Mouse (Mus musculus): ENCODE data around the gene Sorbs1. TPM values are rescaled to one million over a fixed set of nuclear protein-coding genes. Genes with fewer than 3 reads are reported as not detected.

Sorbs1 gene
- polyA plus RNA-seq, 1 experiment from 2014 or later, result 24.5 TPM

- no peaks in the 10 kb centered on the region for H3K27me3 ChIP-seq (ENCODE audit: low read depth, poor library complexity, severe bottlenecking)
- H3K27ac ChIP-seq, result no peak overlapping the region
- DNase-seq (ENCODE audit: low spot score), result no peak
- H3K9me3 ChIP-seq (replicated peaks), result no peaks in the 10 kb centered on the region
- WGBS, result 78% methylated on average over 13 of the region's 13 CpGs
- H3K4me1 ChIP-seq, result peaks cover 17% of the 10 kb centered on the region
- no peaks in the 10 kb centered on the region for H3K36me3 ChIP-seq
- no peak overlapping the region for H3K4me3 ChIP-seq
Observed at GRCm38 (mm10) chr19:40510387-40511099, 3.0 kb downstream of the Sorbs1 start.

- H3K4me3 ChIP-seq, result no peak overlapping the region
- no peak overlapping the region for H3K27ac ChIP-seq
- WGBS, result 90% methylated on average over 2 of the region's 2 CpGs
- DNase-seq (ENCODE audit: low spot score), result no peak
- no peaks in the 10 kb centered on the region for H3K9me3 ChIP-seq (replicated peaks)
- peaks cover 17% of the 10 kb centered on the region for H3K4me1 ChIP-seq
- H3K27me3 ChIP-seq (ENCODE audit: low read depth, poor library complexity, severe bottlenecking), result no peaks in the 10 kb centered on the region
- H3K36me3 ChIP-seq, result no peaks in the 10 kb centered on the region
Observed at GRCm38 (mm10) chr19:40509274-40509673, 4.3 kb downstream of the Sorbs1 start.

GRCm38 (mm10) chr19:40508851-40509250 lies 4.7 kb downstream of the Sorbs1 start:
- no peaks in the 10 kb centered on the region for H3K27me3 ChIP-seq (ENCODE audit: low read depth, poor library complexity, severe bottlenecking)
- no peaks in the 10 kb centered on the region for H3K36me3 ChIP-seq
- 55% methylated on average over 2 of the region's 2 CpGs for WGBS
- no peaks in the 10 kb centered on the region for H3K9me3 ChIP-seq (replicated peaks)
- H3K4me3 ChIP-seq, result no peak overlapping the region
- DNase-seq (ENCODE audit: low spot score), result no peak
- H3K4me1 ChIP-seq, result peaks cover 17% of the 10 kb centered on the region
- H3K27ac ChIP-seq, result no peak overlapping the region

DNA sequence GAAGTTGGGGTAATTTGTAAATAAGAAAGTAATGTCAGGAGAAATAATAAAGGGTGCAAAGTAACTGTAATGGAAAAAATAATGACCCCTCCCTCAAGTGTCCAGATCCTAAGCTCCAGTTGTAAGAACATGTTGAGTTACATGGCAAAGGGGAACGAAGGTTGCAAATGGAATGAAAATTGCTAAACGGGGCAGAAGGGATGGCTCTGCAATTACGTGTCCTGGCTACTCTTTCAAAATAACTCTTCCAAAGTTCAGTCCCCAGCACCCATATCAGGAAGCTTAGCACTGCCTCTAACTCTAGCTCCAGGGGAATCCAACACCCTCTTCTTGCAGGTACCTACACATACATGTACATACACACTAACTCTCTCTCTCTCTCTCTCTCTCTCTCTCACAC lies 6.6 kb downstream of the Sorbs1 start:
- DNase-seq (ENCODE audit: low spot score), result no peak
- H3K27me3 ChIP-seq (ENCODE audit: low read depth, poor library complexity, severe bottlenecking), result no peaks in the 10 kb centered on the region
- H3K4me3 ChIP-seq, result no peak overlapping the region
- peaks cover 8% of the 10 kb centered on the region for H3K4me1 ChIP-seq
- no peaks in the 10 kb centered on the region for H3K9me3 ChIP-seq (replicated peaks)
- 86% methylated on average over 3 of the region's 3 CpGs for WGBS
- no peaks in the 10 kb centered on the region for H3K36me3 ChIP-seq
- no peak overlapping the region for H3K27ac ChIP-seq

GRCm38 (mm10) chr19:40504336-40504735 lies 9.2 kb downstream of the Sorbs1 start:
- no peaks in the 10 kb centered on the region for H3K36me3 ChIP-seq
- H3K27me3 ChIP-seq (ENCODE audit: low read depth, poor library complexity, severe bottlenecking), result no peaks in the 10 kb centered on the region
- DNase-seq (ENCODE audit: low spot score), result no peak
- peaks cover 4% of the 10 kb centered on the region; the same call in 1 of the 2 replicates for H3K4me1 ChIP-seq
- H3K9me3 ChIP-seq (replicated peaks), result no peaks in the 10 kb centered on the region
- H3K27ac ChIP-seq, result no peak overlapping the region
- 91% methylated on average over 7 of the region's 7 CpGs for WGBS
- H3K4me3 ChIP-seq, result no peak overlapping the region

DNA sequence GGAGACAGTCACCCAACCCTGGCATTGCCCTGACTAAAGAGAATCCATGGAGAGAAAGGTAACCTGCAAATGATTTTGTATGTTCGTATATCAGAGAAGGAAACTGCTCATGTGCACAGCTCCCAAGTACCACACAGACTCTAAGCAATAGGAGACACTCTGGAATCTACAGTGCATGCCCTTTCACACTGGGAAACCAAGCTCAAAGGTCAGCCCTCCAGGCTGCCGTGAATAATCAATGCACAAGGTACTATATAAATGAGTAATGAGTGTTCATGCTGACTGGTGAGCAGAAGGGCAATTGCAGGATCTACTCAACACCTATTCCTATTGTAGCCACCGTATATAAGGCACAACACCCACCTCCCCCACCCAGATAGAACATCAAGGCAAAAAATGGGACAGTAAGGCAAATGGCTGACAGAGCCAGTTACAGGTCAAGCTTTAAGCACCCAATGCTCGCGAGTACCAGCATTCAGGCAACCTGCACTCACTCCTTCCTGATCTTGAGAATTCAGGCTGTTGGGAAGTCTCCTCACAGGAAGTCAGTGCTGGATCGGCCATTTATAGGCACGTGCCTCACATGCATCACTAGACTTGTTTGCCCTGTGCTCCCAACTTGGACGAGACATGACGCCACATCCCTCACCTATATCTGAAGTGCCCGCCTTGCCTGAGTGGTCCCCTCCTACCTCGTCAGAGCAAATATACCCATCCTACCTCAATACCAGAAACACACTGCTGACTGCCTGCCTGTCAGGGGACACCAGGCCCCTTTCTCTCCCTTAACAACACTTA lies 13.4 kb downstream of the Sorbs1 start:
- Histone ChIP-seq H3K4me1 (peaks cover 4% of the 10 kb centered on the region; the same call in 1 of the 2 replicates), H3K36me3 (no peaks in the 10 kb centered on the region), H3K9me3 (replicated peaks) (no peaks in the 10 kb centered on the region), H3K27ac (no peak overlapping the region), H3K27me3 (ENCODE audit: low read depth, poor library complexity, severe bottlenecking) (no peaks in the 10 kb centered on the region), H3K4me3 (no peak overlapping the region)
- DNase-seq (ENCODE audit: low spot score), result no peak
- WGBS, result 79% methylated on average over 11 of the region's 11 CpGs

- Histone ChIP-seq H3K4me1 (peaks cover 4% of the 10 kb centered on the region; the same call in 1 of the 2 replicates), H3K27me3 (ENCODE audit: low read depth, poor library complexity, severe bottlenecking) (no peaks in the 10 kb centered on the region), H3K36me3 (no peaks in the 10 kb centered on the region), H3K4me3 (no peak overlapping the region), H3K27ac (no peak overlapping the region), H3K9me3 (replicated peaks) (no peaks in the 10 kb centered on the region)
- DNase-seq (ENCODE audit: low spot score), result no peak
- 79% methylated on average over 8 of the region's 8 CpGs for WGBS
Observed at GRCm38 (mm10) chr19:40499141-40499540, 14.4 kb downstream of the Sorbs1 start.

DNA sequence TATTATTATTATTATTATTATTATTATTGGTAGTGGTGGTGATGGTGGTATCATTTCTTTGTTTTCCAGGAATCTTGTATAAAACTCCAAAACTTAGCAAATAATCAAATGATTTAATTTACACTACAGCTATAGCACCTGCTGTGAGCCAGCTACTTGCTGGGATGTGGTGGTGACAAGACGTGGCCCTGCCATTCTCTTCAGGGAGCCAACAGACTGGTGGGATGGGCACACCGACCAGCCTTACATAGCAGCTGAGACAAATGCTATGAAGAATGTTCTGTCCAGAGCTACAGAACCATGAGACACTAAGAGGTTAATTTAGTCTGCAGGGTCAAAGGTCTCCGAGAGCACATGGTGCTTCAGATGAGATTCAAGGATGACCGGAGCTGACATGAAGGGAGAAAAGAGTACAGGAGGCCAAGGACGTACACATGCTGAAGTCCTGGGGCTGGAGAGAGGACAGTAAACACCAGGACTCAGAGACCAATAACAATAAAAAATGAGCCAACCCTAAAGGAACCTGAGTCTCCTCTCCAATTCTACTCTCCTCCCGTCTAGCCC lies 15.3 kb downstream of the Sorbs1 start:
- DNase-seq (ENCODE audit: low spot score), result no peak
- WGBS, result 67% methylated on average over 6 of the region's 6 CpGs
- Histone ChIP-seq H3K27me3 (ENCODE audit: low read depth, poor library complexity, severe bottlenecking) (no peaks in the 10 kb centered on the region), H3K9me3 (replicated peaks) (no peaks in the 10 kb centered on the region), H3K36me3 (no peaks in the 10 kb centered on the region), H3K27ac (no peak overlapping the region), H3K4me1 (peaks cover 4% of the 10 kb centered on the region; the same call in 1 of the 2 replicates), H3K4me3 (no peak overlapping the region)

- H3K4me3 ChIP-seq, result no peak overlapping the region
- H3K27me3 ChIP-seq (ENCODE audit: low read depth, poor library complexity, severe bottlenecking), result no peaks in the 10 kb centered on the region
- peaks cover 4% of the 10 kb centered on the region; the same call in 1 of the 2 replicates for H3K4me1 ChIP-seq
- H3K36me3 ChIP-seq, result no peaks in the 10 kb centered on the region
- H3K27ac ChIP-seq, result no peak overlapping the region
- no peak for DNase-seq (ENCODE audit: low spot score)
- WGBS, result 96% methylated on average over 11 of the region's 11 CpGs
- H3K9me3 ChIP-seq (replicated peaks), result no peaks in the 10 kb centered on the region
Observed at GRCm38 (mm10) chr19:40496509-40497267, 16.9 kb downstream of the Sorbs1 start.

GRCm38 (mm10) chr19:40496071-40496470 lies 17.5 kb downstream of the Sorbs1 start:
- no peak for DNase-seq (ENCODE audit: low spot score)
- 0 out of 2 replicates have a peak overlapping the region, but pooled peaks have one; percentile 36 for H3K27ac ChIP-seq

GRCm38 (mm10) chr19:40492902-40493301 lies 20.7 kb downstream of the Sorbs1 start:
- H3K27ac ChIP-seq, result no peak overlapping the region
- no peak for DNase-seq (ENCODE audit: low spot score)

More at GRCm38 (mm10) chr19:40496071-40496470, 17.5 kb downstream of the Sorbs1 start:
- 82% methylated on average over 4 of the region's 4 CpGs for WGBS
- Histone ChIP-seq H3K9me3 (replicated peaks) (no peaks in the 10 kb centered on the region), H3K27me3 (ENCODE audit: low read depth, poor library complexity, severe bottlenecking) (no peaks in the 10 kb centered on the region), H3K4me3 (no peak overlapping the region), H3K4me1 (peaks cover 6% of the 10 kb centered on the region; the same call in 1 of the 2 replicates), H3K36me3 (no peaks in the 10 kb centered on the region)

GRCm38 (mm10) chr19:40491442-40491841 lies 22.1 kb downstream of the Sorbs1 start:
- Histone ChIP-seq H3K4me3 (no peak overlapping the region), H3K4me1 (peaks cover 26% of the 10 kb centered on the region; the same call in 1 of the 2 replicates), H3K36me3 (no peaks in the 10 kb centered on the region), H3K9me3 (replicated peaks) (no peaks in the 10 kb centered on the region), H3K27me3 (ENCODE audit: low read depth, poor library complexity, severe bottlenecking) (no peaks in the 10 kb centered on the region), H3K27ac (no peak overlapping the region)
- DNase-seq (ENCODE audit: low spot score), result no peak
- 88% methylated on average over 2 of the region's 2 CpGs for WGBS

More at GRCm38 (mm10) chr19:40492902-40493301, 20.7 kb downstream of the Sorbs1 start:
- no peaks in the 10 kb centered on the region for H3K36me3 ChIP-seq
- no peaks in the 10 kb centered on the region for H3K27me3 ChIP-seq (ENCODE audit: low read depth, poor library complexity, severe bottlenecking)
- peaks cover 26% of the 10 kb centered on the region; the same call in 1 of the 2 replicates for H3K4me1 ChIP-seq
- H3K9me3 ChIP-seq (replicated peaks), result no peaks in the 10 kb centered on the region
- 76% methylated on average over 9 of the region's 9 CpGs for WGBS
- H3K4me3 ChIP-seq, result no peak overlapping the region

Measured in limb, embryonic 10.5 days (tissue).